In genomic region chr1:21919276-21919675, GRCm38 (mm10) we compare ENCODE assay signal across 22 mouse cellular contexts. TPM values are rescaled to one million over a fixed set of nuclear protein-coding genes. Genes with fewer than 3 reads are reported as not detected.
A peak's percentile ranks its signal among the peaks of the same experiment; 100 is the strongest.
DNase-seq lines count a peak whose midpoint lies in the region; ATAC-seq lines count a peak whose summit lies in the region.
"Had no signal": no experiment of that assay in that cellular context is flagged by ENCODE, and none has a peak within 500 bp of the region (broad histone marks: within the 10 kb centered on the region; RNA-seq: fewer than 3 reads in every experiment).

No protein-coding gene starts in this region.

- no peak overlapping the region for H3K4me3 ChIP-seq in midbrain, embryonic 16.5 days (ENCODE audit: low read depth, low read length)
- H3K4me3 ChIP-seq: embryonic facial prominence, embryonic 13.5 days; layer of hippocampus, adult 2 months; limb, embryonic 12.5 days had no signal

- no peak overlapping the region for H3K27ac ChIP-seq in midbrain, embryonic 16.5 days (ENCODE audit: low read length)
- H3K27ac ChIP-seq: embryonic facial prominence, embryonic 13.5 days; layer of hippocampus, adult 2 months; limb, embryonic 12.5 days; liver, embryonic 14.5 days had no signal

- no peak overlapping the region for H3K4me2 ChIP-seq in midbrain, embryonic 16.5 days (ENCODE audit: low read length)
- H3K4me2 ChIP-seq: embryonic facial prominence, embryonic 13.5 days; limb, embryonic 12.5 days had no signal

- H3K4me1 ChIP-seq in midbrain, embryonic 16.5 days (ENCODE audit: control insufficient read depth, insufficient read depth, low read length), result peaks cover 2% of the 10 kb centered on the region; the same call in 1 of the 2 replicates
- H3K4me1 ChIP-seq: embryonic facial prominence, embryonic 13.5 days; limb, embryonic 12.5 days had no signal

- no peaks in the 10 kb centered on the region for H3K27me3 ChIP-seq in midbrain, embryonic 16.5 days (ENCODE audit: control insufficient read depth, insufficient read depth, low read depth, low read length)
- H3K27me3 ChIP-seq: embryonic facial prominence, embryonic 13.5 days; limb, embryonic 12.5 days had no signal

- peak; percentile 28; the same call in 1 of the 2 replicates for ATAC-seq in midbrain, embryonic 16.5 days
- no peak for ATAC-seq in monocyte, adult 5-6 weeks (replicated peaks; ENCODE audit: insufficient number of reproducible peaks, low FRiP score, low TSS enrichment, poor library complexity, severe bottlenecking)
- ATAC-seq: CD4-positive, CD25-positive, alpha-beta regulatory T cell, adult 4 months; lung, postnatal 0 days had no signal

- DNase-seq in embryo, embryonic 10 days (ENCODE audit: low spot score), result peak; percentile 11
- DNase-seq in embryo, embryonic 9.5 days (ENCODE audit: extremely low spot score), result no peak
- peak; percentile 3 for DNase-seq in kidney, postnatal 10 days
- DNase-seq in kidney, adult 8-10 months, result no peak
- peak; percentile 24 for DNase-seq in brain, adult 2 months (ENCODE audit: low read depth, low spot score)
- DNase-seq in right cerebral cortex, postnatal 10 days (ENCODE audit: low spot score in 2 of 2), result no peak
- DNase-seq: adrenal gland, adult 2 months; cerebellum, adult 11-12 months; cerebellum, postnatal 36 days; gastrocnemius, postnatal 25 days; heart, postnatal 36 days; kidney, adult 2 months; retina, postnatal 1 day had no signal

- no peaks in the 10 kb centered on the region for H3K36me3 ChIP-seq in midbrain, embryonic 16.5 days (ENCODE audit: control insufficient read depth, insufficient read depth, low read length)
- H3K36me3 ChIP-seq: embryonic facial prominence, embryonic 13.5 days; G1E; limb, embryonic 12.5 days had no signal

- H3K9ac ChIP-seq in midbrain, embryonic 16.5 days (ENCODE audit: low read depth, low read length), result no peak overlapping the region
- H3K9ac ChIP-seq: embryonic facial prominence, embryonic 13.5 days; limb, embryonic 12.5 days; liver, embryonic 14.5 days had no signal

- H3K9me3 ChIP-seq in midbrain, embryonic 16.5 days (replicated peaks; ENCODE audit: control insufficient read depth, low read length, poor library complexity, severe bottlenecking), result no peaks in the 10 kb centered on the region
- H3K9me3 ChIP-seq: embryonic facial prominence, embryonic 13.5 days; G1E; limb, embryonic 12.5 days had no signal

- 39% methylated on average over 6 of the region's 6 CpGs for WGBS in midbrain, embryonic 16.5 days

RNA-seq across cellular contexts. Expression of gene Kcnq5, which starts 42.5 kb away (rescaled TPM):
- polyA plus RNA-seq in midbrain, embryonic 16.5 days (2015; fragmentation: Nextera tagmentation; extraction: Ambion mirVana), result 1.5 and 2.4 TPM in 2 replicates
- 1.1 to 8.6 TPM (median 3.0 TPM) in 3 replicates for total RNA-seq in monocyte, adult 5-6 weeks (2017)
- polyA plus RNA-seq: adrenal gland, adult 2 months; G1E had no signal

Comparison
In these comparisons a context has a peak if more than half of its experiments do, and no peak if none do; other contexts are left out.
1. DNase-seq: peak in embryo, embryonic 10 days (single experiment), kidney, postnatal 10 days (single experiment) and brain, adult 2 months (single experiment); none in embryo, embryonic 9.5 days (single experiment), kidney, adult 8-10 months (0 of 2) and right cerebral cortex, postnatal 10 days (0 of 2).